Mouse (Mus musculus) testis, adult 2 months (tissue): ENCODE measurements around the gene Gsg1l2.

Source experiments
- CTCF ChIP-seq: fragments of 200-500 bp; IDR thresholded peaks from 2 replicates; pipeline ENCODE4 v1.5.1; 2012; ENCODE audit warnings: low read depth, mild to moderate bottlenecking, inconsistent platforms, low read length, moderate library complexity; ENCODE audit not compliant: control insufficient read depth, insufficient read depth, insufficient replicate concordance
- POLR2A ChIP-seq: fragments of 200-500 bp; IDR thresholded peaks from 2 replicates; pipeline ENCODE4 v1.6.1; 2012; ENCODE audit warnings: low read depth, mild to moderate bottlenecking, inconsistent platforms, low read length, moderate library complexity; ENCODE audit not compliant: control insufficient read depth

GRCm38 (mm10) chr11:67835408-67836078 is 61.1 kb downstream of the Gsg1l2 start:
- TF ChIP-seq CTCF, result no peak
- no peak for TF ChIP-seq POLR2A
